Mouse (Mus musculus): Measurements from ENCODE around the gene Tmcc3.

Gene Tmcc3

DNA sequence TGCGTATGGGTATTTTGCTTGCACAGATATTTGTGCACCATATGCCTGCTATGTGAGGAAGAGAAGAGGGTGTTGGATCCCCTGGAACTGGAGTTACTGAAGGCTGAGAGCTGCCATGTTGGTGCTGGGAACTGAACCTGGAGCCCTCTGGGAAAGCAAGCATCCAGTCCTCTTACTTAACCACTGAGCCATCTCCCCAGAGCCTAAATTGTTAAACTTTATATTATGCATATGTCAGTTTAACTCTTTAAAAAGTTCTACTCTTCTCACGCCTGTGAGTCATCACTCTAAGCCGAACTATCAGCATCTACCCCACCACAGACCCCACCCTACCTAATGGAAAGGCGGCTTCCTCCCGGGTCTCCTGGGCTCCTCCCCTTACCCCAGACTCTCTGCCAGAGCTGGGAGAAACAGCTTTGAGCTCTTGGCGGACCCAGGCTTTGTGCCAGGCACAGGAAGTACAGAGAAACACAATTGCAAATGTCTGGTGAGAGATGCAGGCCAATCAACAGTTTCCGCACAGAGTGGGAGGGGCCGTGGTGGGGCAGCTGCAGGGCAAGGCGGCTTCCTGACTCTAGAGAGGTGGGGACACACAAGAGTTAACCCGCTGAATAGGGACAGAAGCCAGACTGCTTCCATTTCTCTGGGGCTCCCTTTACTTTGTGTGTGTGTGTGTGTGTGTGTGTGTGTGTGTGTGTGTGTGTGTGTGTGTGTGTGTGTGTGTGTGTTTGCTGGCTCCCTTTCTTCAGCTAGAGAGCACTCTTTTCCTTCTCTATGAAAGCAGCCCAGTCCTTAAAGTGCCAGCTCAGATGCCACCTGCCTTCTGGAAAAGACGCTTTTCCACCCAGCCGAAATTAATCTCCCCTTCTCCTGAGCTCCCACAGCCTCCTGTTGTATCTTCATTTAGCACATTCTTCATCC lies 114.5 kb downstream of the Tmcc3 start:
- peak; percentile 67 to 69 for DNase-seq

- no peak for DNase-seq
Measured at GRCm38 (mm10) chr10:94426921-94427270, 115.1 kb downstream of the Tmcc3 start.

- no peak for DNase-seq
Measured at GRCm38 (mm10) chr10:94428186-94428942, 116.6 kb downstream of the Tmcc3 start.

GRCm38 (mm10) chr10:94430566-94430965 lies 118.8 kb downstream of the Tmcc3 start:
- DNase-seq: no peak

DNA sequence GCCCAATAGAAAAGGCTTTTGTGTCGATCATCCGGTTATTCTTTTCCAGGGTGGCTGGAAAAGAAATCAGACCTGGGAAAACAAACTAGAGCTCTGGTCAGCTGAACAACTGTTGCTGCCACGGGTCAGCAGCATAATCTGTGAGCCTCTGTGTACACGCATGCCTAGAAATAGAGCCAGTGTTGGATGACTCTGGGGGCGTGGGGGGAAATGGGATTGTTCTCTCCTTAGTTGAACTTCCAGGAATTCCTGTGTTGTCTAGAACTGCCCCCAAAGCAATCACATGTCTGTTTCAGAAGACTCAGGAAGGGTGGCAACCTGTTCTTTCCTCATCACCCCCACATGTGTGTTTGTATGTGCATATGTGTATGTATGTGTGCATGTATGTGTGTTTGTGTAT lies 121.2 kb downstream of the Tmcc3 start:
- DNase-seq: no peak

GRCm38 (mm10) chr10:94433901-94434300 lies 122.2 kb downstream of the Tmcc3 start:
- no peak for DNase-seq

- no peak for DNase-seq
Measured at GRCm38 (mm10) chr10:94442725-94443124, 131.0 kb downstream of the Tmcc3 start.

DNA sequence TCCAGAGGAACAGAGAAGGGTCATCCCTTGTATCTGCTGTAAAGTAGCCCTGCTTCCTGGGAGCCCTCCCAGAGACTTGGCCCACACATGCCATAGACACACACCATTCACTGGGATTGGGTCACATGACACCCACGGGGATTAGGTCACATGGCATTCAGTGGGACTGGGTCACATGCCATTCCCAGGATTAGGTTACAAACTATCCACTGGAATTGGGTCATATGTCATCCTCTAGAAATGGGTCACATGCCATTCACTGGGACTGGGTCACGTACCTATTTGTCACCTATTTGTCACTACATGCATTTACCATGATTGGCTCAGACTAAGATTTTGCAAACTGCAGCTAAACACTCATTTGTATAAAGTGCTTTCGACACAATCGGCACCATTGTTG lies 131.7 kb downstream of the Tmcc3 start:
- no peak for DNase-seq

DNA sequence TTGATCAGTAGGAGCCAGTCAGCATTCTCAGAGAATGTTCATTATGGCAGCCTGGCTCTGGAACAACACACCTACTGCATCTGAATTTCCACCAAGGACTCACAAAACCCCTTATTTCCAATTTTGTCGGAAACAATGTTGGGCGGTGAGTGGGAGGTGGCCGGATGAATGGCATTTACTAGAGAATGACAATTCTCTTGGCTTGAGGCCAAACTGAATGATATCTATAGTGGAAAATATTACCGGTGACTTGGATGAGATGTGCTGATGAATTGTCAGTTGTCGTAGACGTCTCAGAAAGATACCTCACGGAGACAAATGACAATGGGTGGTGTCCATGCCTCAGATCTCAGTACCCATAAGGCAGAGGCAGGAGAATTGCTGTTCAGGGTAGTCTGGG lies 133.4 kb downstream of the Tmcc3 start:
- no peak for DNase-seq

GRCm38 (mm10) chr10:94446379-94447008 lies 134.7 kb downstream of the Tmcc3 start:
- no peak for DNase-seq

GRCm38 (mm10) chr10:94449676-94450075 lies 137.9 kb downstream of the Tmcc3 start:
- DNase-seq: no peak

DNA sequence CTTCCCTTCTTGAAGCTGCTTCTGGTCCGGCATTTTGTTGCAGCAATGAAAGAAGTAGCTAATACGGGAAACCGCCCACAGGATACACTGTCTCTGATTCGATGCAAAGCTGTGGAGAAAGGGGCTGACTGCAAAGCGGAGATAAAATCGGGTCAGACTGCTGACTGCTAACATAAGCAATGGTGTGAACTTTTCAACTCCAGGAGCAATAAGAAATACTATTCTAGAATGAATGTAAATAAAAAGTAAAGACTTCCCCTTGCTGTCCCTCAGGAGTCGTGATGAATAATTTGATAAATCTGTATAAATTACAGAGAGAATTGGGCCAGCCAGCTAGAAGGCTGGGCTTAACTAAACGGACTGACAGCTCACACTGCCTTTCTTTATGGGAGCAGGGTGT lies 139.0 kb downstream of the Tmcc3 start:
- DNase-seq: no peak

- no peak for DNase-seq
Measured at GRCm38 (mm10) chr10:94457454-94457853, 145.7 kb downstream of the Tmcc3 start.

GRCm38 (mm10) chr10:94458690-94459089 lies 146.9 kb downstream of the Tmcc3 start:
- DNase-seq: no peak

GRCm38 (mm10) chr10:94461378-94461777 lies 149.6 kb downstream of the Tmcc3 start:
- peak; percentile 56 to 59 for DNase-seq

DNA sequence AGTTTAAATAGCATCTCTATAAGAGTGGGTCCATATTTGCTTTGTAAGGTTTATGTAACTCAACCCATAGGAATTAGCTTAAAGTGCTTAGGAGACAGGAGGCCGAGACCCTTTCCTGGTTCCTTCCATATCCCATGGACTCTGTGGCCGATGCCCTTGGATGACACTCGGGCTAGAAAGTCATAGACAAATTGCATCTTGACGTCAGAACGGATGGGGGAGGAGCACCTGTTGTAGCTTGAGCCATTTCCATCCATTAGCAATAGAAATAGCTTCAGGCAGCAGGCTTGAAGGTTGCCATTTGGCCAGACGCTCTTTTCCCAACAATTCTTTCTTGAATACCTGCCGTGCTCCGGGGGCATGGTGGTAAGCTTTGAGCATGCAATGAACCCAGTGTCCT lies 150.1 kb downstream of the Tmcc3 start:
- no peak for DNase-seq

DNA sequence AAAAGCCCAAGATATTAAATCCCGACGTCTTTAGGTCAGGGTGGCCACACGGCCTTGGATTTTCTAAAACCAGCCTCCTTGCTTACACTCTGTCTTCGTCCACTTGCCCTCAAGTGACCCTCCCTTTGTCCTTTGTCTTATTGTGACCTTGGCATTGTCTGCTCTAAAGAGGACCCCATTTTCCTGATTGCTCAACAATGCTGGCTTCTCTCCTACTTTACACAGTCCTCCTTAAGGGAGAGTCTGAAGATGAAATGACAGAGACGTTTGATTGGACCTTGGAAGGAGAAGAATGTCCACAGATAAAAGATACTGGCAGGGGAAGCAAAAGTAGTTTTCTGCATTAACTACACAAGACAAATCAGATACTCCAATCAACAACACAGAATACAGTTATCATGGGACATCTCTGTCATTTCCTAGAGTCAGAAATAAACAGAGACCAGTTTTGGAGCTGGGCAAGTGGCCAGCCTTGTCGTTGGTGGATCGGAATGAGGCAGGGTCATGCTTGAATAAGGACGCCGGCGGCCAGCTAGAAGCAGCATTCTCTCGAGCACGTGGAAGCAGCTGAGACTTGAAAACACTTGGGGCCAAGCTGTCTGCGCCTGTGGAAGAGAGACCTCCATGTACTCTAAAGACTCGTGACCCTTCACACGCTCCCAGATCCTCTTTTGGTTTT lies 150.8 kb downstream of the Tmcc3 start:
- DNase-seq: no peak

DNA sequence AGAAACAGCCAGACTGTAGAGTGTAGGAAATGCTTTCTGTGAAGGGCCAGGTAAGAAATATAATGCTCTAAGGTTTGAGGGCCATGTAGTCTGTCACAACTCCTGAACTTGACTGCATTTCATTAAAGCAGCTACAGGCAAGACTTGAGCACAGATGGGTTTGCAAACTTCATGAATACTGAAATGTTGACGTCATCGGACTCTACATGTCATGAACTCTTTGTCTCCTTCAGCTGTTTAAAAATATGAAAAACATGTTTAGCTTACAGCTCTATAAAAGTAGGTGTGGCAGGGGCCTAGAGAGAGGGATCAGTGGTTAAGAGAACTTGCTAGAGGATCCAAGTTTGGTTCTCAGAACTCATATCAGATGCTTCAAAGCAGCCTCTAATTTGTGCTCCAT lies 151.7 kb downstream of the Tmcc3 start:
- no peak for DNase-seq

GRCm38 (mm10) chr10:94465646-94466045 lies 153.9 kb downstream of the Tmcc3 start:
- DNase-seq: no peak

- DNase-seq: no peak
Measured at GRCm38 (mm10) chr10:94466313-94466712, 154.6 kb downstream of the Tmcc3 start.

- DNase-seq: no peak
Measured at GRCm38 (mm10) chr10:94471487-94471886, 159.7 kb downstream of the Tmcc3 start.

- no peak for DNase-seq
Measured at GRCm38 (mm10) chr10:94473501-94473900, 161.8 kb downstream of the Tmcc3 start.

GRCm38 (mm10) chr10:94474185-94474584 lies 162.4 kb downstream of the Tmcc3 start:
- no peak for DNase-seq

Data from B cell, adult 2 months (primary cell).